Mouse (Mus musculus) hindlimb bud, embryonic 11.5 days (tissue): ENCODE measurements around the gene Ccser1.
"Not testable (repeated sequence)": the region's sequence is repeated elsewhere in the genome, so short reads cannot be mapped to it uniquely, and the experiment has no call there.

Experiments used
- DNase-seq: peaks from one replicate; pipeline ENCODE4 v3.0.0-alpha.2; 2012; ENCODE audit warnings: low read depth, low spot score; ENCODE audit errors: extremely low spot score

Ccser1 gene

GRCm38 (mm10) chr6:61223563-61223962 lies 43.4 kb downstream of the Ccser1 start:
- no peak for DNase-seq

GRCm38 (mm10) chr6:61225302-61225701 lies 45.2 kb downstream of the Ccser1 start:
- no peak for DNase-seq

DNA sequence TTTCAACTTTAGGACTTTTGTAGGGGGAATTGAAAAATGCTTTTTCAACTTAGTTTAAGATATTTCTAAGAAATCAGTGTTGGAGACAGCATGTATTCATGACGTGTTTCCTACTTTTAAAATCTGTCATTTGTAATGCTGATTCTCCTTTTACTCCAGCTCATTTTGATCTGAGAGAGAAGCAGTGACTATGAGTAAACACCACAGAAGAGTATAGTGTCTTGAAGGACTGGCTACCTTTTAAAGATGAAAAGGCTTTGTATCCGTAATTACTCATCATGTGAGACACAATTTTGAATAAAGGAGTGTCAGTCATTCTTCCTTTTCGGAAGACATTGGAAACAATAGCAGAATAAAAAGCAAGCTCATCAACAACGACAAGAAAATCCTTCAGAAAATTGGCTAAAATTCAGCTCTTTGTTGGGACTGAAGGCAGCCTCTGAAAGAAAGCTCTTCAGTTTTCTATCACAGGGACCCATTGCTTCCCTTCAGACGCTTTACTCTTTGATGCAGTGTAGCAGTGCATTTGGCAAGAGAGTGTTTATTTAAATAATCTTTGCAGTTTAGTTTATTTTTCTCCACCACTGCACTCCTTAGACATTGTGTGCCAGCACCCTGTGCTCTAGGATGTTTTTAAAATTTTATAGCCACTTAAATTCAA lies 50.1 kb downstream of the Ccser1 start:
- no peak for DNase-seq

DNA sequence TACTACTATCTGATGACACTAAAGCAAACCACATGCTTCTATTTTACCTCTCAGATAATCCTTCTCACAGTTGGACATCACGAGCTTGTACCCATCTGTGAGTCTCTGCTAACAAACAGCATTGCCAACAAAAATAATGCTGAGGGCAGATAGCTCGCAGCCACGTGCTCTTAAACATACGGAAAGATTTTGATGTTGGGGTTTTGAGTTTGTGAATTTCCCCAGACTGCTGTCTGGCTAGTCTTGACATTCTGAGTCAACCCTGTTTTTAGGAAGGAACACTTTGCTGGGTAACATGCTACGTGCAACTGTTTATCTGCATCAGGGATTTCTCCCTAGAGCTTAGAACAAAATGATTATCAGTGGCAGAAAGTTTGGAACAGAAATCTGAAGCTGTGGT lies 52.9 kb downstream of the Ccser1 start:
- no peak for DNase-seq

GRCm38 (mm10) chr6:61233548-61234187 lies 53.5 kb downstream of the Ccser1 start:
- no peak for DNase-seq

DNA sequence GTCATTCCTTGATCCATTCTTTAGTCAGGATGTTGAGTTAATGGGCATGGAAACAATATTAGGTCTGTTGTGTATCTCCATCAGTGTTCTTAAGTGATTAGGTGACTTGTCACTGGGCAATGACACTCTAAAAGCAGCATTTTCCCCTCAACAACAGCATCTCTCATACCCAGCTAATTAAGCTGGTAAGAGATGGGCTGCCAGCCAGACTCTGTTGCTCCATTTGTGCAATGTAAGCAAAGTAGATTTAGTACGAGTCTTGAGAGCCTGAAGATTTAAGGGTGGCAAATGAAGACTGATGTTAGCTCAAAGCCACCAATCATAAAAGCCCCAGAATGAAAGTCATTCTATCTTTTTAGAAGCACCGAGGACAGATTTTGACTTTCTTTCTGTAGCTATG lies 60.5 kb downstream of the Ccser1 start:
- DNase-seq = no peak

DNA sequence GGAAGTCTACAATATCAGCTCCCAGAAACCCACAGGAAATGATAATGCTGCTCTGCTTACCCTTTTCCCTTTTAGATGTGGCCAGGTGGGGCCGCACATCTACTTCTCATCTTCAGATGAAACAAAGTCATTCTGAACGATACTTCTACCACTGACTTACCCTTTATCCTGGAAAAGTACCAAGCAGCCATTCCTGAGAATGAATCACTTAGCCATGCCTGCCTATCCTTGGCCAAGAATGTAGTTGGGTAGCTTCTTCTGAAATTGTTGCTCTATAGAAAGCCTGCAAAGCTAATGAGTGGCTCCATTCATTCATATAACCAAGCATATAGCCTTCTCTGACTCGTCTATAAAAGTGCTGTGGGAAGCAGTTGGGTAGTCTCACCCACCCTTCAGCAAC lies 62.4 kb downstream of the Ccser1 start:
- DNase-seq = no peak

GRCm38 (mm10) chr6:61246523-61246922 lies 66.4 kb downstream of the Ccser1 start:
- DNase-seq = no peak

GRCm38 (mm10) chr6:61247842-61248472 lies 67.8 kb downstream of the Ccser1 start:
- DNase-seq = no peak

DNA sequence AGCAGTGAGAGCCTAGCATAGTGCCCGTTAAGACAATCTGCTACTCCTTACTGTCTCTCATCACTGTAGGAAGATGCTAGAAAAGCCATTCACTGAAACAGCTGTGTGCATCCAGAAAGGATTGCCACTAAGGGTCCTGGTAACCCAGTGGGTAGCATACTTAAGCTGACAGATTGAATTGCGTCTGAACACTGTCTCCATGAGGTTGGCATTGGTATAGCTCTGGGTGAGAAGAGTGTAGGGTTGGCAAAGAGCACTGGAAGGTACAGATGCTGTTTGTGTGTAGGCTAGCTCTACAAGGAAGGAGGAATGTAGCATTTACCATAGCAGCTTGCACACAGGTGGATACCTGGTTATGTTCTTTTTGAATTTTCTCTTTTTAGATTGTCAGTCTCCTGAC lies 68.6 kb downstream of the Ccser1 start:
- DNase-seq = no peak

GRCm38 (mm10) chr6:61251232-61251631 lies 71.1 kb downstream of the Ccser1 start:
- DNase-seq = no peak

- no peak for DNase-seq
These were observed 72.8 kb downstream of the Ccser1 start for GRCm38 (mm10) chr6:61252912-61253311.

GRCm38 (mm10) chr6:61255874-61256273 lies 75.8 kb downstream of the Ccser1 start:
- DNase-seq = not testable (repeated sequence)

DNA sequence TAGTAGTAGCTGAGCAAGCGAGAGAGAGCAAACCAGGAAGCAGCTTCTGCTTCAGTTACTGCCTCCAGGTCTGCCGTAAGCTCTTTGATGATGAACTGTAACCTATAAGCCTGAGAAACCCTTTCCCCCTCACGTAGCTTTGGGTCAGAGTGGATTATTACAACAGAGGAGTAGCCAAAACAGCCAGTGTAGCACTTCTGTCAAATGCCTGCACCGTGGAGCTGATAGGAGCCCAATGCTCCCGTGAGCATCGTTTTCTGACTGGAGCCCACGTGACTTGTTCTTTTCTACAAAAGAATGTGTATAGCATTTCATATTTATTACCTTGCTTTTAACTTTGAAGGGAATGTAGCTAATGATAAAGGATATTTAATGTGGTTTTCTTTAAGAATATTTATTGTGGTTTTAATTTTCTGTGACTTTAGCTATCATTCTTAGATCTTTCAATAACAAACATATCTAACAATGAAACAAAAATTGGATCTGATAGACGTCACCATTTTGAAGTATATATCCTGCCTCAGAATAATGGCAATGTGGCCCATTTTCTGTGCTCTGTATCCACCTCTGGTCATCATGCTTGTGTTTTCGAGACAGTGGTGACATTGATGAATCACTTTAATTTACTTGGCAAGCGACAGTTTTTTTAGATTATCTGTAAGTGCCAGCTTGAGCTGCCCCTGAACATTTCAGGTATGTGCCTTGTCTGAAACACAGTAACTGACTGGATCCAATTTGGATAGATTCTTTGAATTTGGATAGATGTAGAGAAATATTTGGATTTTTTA lies 78.9 kb downstream of the Ccser1 start:
- no peak for DNase-seq

- no peak for DNase-seq
These were observed 81.3 kb downstream of the Ccser1 start for GRCm38 (mm10) chr6:61261381-61261780.

DNA sequence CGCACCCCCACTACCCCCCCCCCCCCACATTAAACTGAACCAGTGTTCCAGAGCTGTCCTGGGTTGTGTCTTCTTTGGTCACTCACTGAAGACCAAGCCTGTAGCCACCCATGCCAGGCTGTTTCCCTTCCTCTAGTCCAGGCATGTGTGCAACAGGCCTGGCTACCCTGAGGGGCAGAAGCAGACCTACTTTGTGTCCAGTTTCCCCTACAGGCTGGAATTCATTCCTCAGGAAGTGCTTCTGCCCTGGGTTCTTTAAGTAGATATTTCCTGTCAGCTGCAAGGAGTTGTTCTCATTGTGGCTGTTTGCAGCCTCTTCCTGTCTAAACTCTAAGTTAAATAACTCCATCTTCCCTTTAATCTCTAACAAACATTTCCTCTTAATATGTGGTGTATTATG lies 82.3 kb downstream of the Ccser1 start:
- no peak for DNase-seq

DNA sequence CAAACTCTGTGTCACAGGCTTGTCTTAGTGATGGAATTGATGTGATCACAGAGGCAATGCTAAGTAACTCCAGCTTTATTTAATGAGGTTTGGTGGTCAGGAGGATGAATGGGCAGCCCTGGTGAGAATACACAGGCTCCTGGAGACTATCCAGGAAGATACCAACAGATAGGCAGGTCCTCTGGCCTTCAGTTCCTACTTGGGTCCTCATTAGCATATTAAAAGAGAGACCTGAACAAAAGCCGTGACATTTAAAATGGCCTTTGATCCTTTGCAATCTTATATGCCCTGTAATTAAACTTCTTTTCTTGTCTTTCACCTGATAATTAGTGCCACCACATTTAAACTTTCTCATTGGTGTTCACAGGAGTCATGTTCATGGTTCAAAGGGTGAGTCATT lies 83.2 kb downstream of the Ccser1 start:
- no peak for DNase-seq

DNA sequence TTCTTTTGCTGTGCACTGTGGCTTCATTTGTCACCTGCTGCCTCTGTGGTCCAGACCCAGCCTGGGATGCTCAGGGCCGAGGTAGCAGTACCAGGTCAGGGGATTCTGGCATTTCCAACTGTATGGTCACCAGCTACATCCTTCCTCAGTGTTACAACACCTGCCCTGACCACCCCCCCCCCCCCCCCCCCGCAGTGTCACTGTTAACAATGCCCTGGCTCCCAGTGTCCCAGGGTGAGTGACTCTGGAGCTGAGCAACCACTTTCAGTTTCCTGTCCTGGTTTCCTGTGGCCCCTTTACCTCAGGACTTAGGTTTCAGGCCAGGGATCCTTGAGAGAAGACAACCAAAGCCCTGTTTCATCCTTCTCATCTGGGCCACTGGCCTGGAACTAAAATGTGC lies 90.9 kb downstream of the Ccser1 start:
- DNase-seq = no peak

- DNase-seq = no peak
These were observed 93.3 kb downstream of the Ccser1 start for GRCm38 (mm10) chr6:61273430-61273829.

GRCm38 (mm10) chr6:61279506-61279905 lies 99.4 kb downstream of the Ccser1 start:
- no peak for DNase-seq

DNA sequence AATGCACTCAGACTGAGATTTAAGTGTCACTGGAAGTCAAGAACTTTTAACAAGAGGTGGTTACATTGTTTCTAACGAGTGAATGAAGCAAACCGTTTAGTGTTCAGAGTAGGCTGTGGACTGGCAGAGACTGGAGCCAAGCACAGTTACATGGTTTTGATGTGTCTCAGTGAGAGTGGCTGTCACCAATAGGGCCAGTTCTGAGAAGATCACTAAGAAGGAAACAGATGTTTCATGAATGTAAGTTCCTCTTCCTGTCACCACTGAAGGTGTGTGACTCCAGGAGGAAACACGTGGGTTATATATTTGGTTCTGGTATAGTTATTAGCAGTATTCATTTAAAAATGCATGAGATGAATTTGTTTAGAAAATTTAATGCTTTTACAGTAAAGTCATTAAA lies 112.8 kb downstream of the Ccser1 start:
- DNase-seq = no peak

DNA sequence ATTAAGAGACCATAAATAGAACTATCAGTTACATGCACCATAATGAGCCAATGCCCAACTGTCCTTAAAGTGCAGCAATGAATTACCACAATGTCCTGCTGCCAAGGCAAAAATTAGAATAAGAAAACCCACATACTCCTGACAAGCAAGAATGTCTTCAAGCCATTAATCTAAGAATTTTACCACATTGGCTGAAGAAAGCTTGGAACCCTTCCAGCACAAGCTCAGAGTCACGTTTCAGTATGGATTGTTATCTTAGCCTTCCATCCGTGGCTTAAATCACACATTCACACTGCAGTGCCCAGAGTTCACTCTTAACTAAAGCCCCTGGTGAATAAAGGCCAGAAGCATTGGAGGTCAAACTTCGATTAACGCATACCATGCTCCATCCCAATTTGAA lies 115.4 kb downstream of the Ccser1 start:
- DNase-seq = no peak
